Mouse (Mus musculus) gastrocnemius, adult 8-10 months (tissue): Measurements from ENCODE around the gene Cnpy3. TPM values are rescaled to one million over a fixed set of nuclear protein-coding genes. Genes with fewer than 3 reads are reported as not detected.

Experiments used
- total RNA-seq, 4 experiments: library from RNA; stranded (reverse); gene quantifications; 2 replicates each; pipeline ENCODE4 v1.2.4; 2022

Gene Cnpy3
- total RNA-seq, 4 experiments from 2014 or later, result 4.6 to 9.4 (median 6.4) TPM

Other genes starting within 250 kb of the Cnpy3 start
- gene Cul9, start 205.8 kb downstream of the Cnpy3 start, total RNA-seq, result 10 to 100 TPM; 15.2 to 16.6 (median 15.4) TPM
- gene Srf, start 196.0 kb downstream of the Cnpy3 start, total RNA-seq, result 10 to 100 TPM; 81.6 to 89.5 (median 87.8) TPM
- gene Ptk7, start 122.7 kb downstream of the Cnpy3 start, total RNA-seq, result under 1 TPM; 0.15 to 0.38 (median 0.30) TPM
- 10 to 100 TPM; 13.2 to 14.4 (median 13.5) TPM for gene Klc4, start 106.2 kb downstream of the Cnpy3 start, total RNA-seq
- 100 to 1,000 TPM in 2 of 4 experiments, 10 to 100 TPM in 2; 88.6 to 106 (median 98.1) TPM for gene Mrpl2, start 106.0 kb downstream of the Cnpy3 start, total RNA-seq
- 1 to 10 TPM; 2.7 to 3.7 (median 3.0) TPM for gene Cul7, start 101.9 kb downstream of the Cnpy3 start, total RNA-seq
- 10 to 100 TPM in 1 of 4 experiments, 1 to 10 TPM in 3; 8.7 to 10.7 (median 9.2) TPM for gene Rrp36, start 77.9 kb downstream of the Cnpy3 start, total RNA-seq
- gene Mea1, start 73.4 kb downstream of the Cnpy3 start, total RNA-seq, result 10 to 100 TPM; 36.9 to 42.6 (median 39.8) TPM
- gene Klhdc3, start 71.3 kb downstream of the Cnpy3 start, total RNA-seq, result 10 to 100 TPM; 61.0 to 83.8 (median 75.5) TPM
- 10 to 100 TPM; 25.5 to 28.1 (median 26.8) TPM for gene Ppp2r5d, start 47.1 kb downstream of the Cnpy3 start, total RNA-seq
- gene Pex6, start 40.8 kb downstream of the Cnpy3 start, total RNA-seq, result 10 to 100 TPM; 12.9 to 18.6 (median 16.0) TPM
- gene Gnmt, start 23.0 kb downstream of the Cnpy3 start, total RNA-seq, result 1 to 10 TPM in 2 of 4 experiments, under 1 TPM in 2; 0.65 to 5.1 (median 1.9) TPM
- gene Ptcra, start 11.5 kb upstream of the Cnpy3 start, total RNA-seq, result not detected
- 10 to 100 TPM; 37.5 to 45.9 (median 39.9) TPM for gene 2310039H08Rik, start 20.4 kb upstream of the Cnpy3 start, total RNA-seq
- gene Rpl7l1, start 30.5 kb upstream of the Cnpy3 start, total RNA-seq, result 10 to 100 TPM; 35.1 to 39.6 (median 37.4) TPM
- gene Bicral, start 106.3 kb upstream of the Cnpy3 start, total RNA-seq, result 10 to 100 TPM; 11.2 to 15.0 (median 12.5) TPM
- 1 to 10 TPM; 7.4 to 9.4 (median 7.9) TPM for gene Tbcc, start 138.5 kb upstream of the Cnpy3 start, total RNA-seq
- not detected for gene Prph2, start 158.2 kb upstream of the Cnpy3 start, total RNA-seq